Mouse (Mus musculus): ENCODE results near the gene B4galnt4. TPM values are rescaled to one million over a fixed set of nuclear protein-coding genes. Genes with fewer than 3 reads are reported as not detected.
A peak's percentile ranks its signal among the peaks of the same experiment; 100 is the strongest.

B4galnt4 gene
- total and polyA plus RNA-seq, 2 experiments: 0.09 to 0.10 TPM

- no peak overlapping the region for H3K4me3 ChIP-seq (ENCODE audit: insufficient read depth, low read depth, low read length)
- 82% methylated on average over 14 of the region's 14 CpGs for WGBS
- H3K4me1 ChIP-seq (ENCODE audit: control insufficient read depth, insufficient read depth, low read length): peaks cover 6% of the 10 kb centered on the region; the same call in 1 of the 2 replicates
- H3K27ac ChIP-seq (replicated peaks; ENCODE audit: insufficient read depth, low read depth, low read length): no peak overlapping the region
- no peaks in the 10 kb centered on the region for H3K36me3 ChIP-seq (ENCODE audit: control insufficient read depth, insufficient read depth, low read length)
- no peak overlapping the region for H3K9ac ChIP-seq (ENCODE audit: low read depth, low read length)
- H3K27me3 ChIP-seq (ENCODE audit: control insufficient read depth, insufficient read depth, low read length): no peaks in the 10 kb centered on the region
- no peak for TF ChIP-seq POLR2A (IDR thresholded peaks at IDR 0.05; ENCODE audit: extremely low read depth, insufficient read depth, low read length)
- TF ChIP-seq CTCF (IDR thresholded peaks at IDR 0.05; ENCODE audit: low read depth, low read length): no peak
- no peaks in the 10 kb centered on the region for H3K79me2 ChIP-seq (ENCODE audit: control insufficient read depth, insufficient read depth, low read length)
- DNase-seq (ENCODE audit: extremely low read depth, low read depth, low spot score): peak; percentile 15
Measured at GRCm38 (mm10) chr7:141021489-141022449, 39.1 kb upstream of the B4galnt4 start.

DNA sequence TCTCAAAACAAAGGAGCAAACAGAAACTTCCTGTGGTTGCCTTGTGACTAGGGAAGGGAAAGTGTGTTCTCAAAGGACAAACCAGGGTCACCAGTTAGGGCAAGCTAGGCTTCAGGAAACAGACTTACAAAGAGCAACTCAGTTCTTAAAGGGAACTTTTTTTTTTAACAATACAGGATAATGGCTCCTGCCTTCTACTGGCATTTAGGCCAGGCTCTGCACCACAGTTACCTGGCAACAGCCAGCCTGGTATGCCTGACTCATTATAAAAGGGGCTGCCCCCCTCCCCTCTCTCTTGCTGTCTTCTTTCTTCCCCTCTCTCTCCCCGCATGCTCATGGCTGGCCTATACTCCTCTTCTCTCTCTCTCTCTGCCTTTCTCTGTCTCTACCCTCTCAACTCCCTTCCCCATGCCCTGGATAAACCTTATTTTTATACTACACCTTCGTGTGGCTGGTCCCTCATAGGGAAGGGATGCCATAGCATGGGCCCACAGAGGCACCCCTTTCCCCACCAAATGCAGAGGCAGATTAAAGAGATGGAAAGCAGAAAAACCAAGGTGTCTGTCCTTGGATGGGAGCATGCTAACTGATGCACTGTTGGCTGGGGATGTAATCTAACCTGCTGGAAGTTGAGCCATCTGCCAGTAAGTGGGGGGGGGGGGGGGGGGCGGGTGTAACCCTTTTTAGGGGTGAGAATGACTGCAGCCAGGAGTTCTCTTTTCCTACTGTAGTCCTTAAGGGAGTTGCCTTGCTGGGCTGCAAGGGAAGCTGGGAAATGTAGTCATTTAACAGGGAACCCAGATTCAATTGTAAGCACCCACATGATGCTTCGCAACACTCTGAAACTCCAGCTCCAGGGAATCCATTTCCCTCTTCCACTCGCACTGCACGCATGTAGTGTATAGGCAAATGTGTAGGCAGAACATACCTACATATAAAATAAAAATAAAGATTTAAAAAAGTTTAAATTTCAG, 35.8 kb upstream of the B4galnt4 start:
- Histone ChIP-seq H3K27me3 (ENCODE audit: control insufficient read depth, insufficient read depth, low read length) (no peaks in the 10 kb centered on the region), H3K4me3 (ENCODE audit: insufficient read depth, low read depth, low read length) (no peak overlapping the region), H3K79me2 (ENCODE audit: control insufficient read depth, insufficient read depth, low read length) (no peaks in the 10 kb centered on the region), H3K27ac (replicated peaks; ENCODE audit: insufficient read depth, low read depth, low read length) (peak overlapping the region; percentile 69), H3K9ac (ENCODE audit: low read depth, low read length) (no peak overlapping the region), H3K36me3 (ENCODE audit: control insufficient read depth, insufficient read depth, low read length) (no peaks in the 10 kb centered on the region), H3K4me1 (ENCODE audit: control insufficient read depth, insufficient read depth, low read length) (peaks cover 7% of the 10 kb centered on the region; the same call in 1 of the 2 replicates)
- TF ChIP-seq POLR2A (IDR thresholded peaks at IDR 0.05; ENCODE audit: extremely low read depth, insufficient read depth, low read length): no peak
- TF ChIP-seq CTCF (IDR thresholded peaks at IDR 0.05; ENCODE audit: low read depth, low read length): no peak
- DNase-seq (ENCODE audit: extremely low read depth, low read depth, low spot score): peak; percentile 50
- WGBS: 76% methylated on average over 6 of the region's 6 CpGs

- H3K27ac ChIP-seq (replicated peaks; ENCODE audit: insufficient read depth, low read depth, low read length): no peak overlapping the region; the same call in 1 of the 2 replicates
- peaks cover 7% of the 10 kb centered on the region; the same call in 1 of the 2 replicates for H3K4me1 ChIP-seq (ENCODE audit: control insufficient read depth, insufficient read depth, low read length)
- peak; percentile 47 for DNase-seq (ENCODE audit: extremely low read depth, low read depth, low spot score)
- no peaks in the 10 kb centered on the region for H3K36me3 ChIP-seq (ENCODE audit: control insufficient read depth, insufficient read depth, low read length)
- TF ChIP-seq POLR2A (IDR thresholded peaks at IDR 0.05; ENCODE audit: extremely low read depth, insufficient read depth, low read length): no peak
- WGBS: 37% methylated on average over 6 of the region's 6 CpGs
- H3K79me2 ChIP-seq (ENCODE audit: control insufficient read depth, insufficient read depth, low read length): no peaks in the 10 kb centered on the region
- H3K9ac ChIP-seq (ENCODE audit: low read depth, low read length): no peak overlapping the region
- H3K27me3 ChIP-seq (ENCODE audit: control insufficient read depth, insufficient read depth, low read length): no peaks in the 10 kb centered on the region
- H3K4me3 ChIP-seq (ENCODE audit: insufficient read depth, low read depth, low read length): no peak overlapping the region
Measured at GRCm38 (mm10) chr7:141026097-141026739, 34.7 kb upstream of the B4galnt4 start.

GRCm38 (mm10) chr7:141026740-141027098, 34.2 kb upstream of the B4galnt4 start:
- Histone ChIP-seq H3K79me2 (ENCODE audit: control insufficient read depth, insufficient read depth, low read length) (no peaks in the 10 kb centered on the region), H3K4me1 (ENCODE audit: control insufficient read depth, insufficient read depth, low read length) (peaks cover 7% of the 10 kb centered on the region; the same call in 1 of the 2 replicates), H3K36me3 (ENCODE audit: control insufficient read depth, insufficient read depth, low read length) (no peaks in the 10 kb centered on the region), H3K4me3 (ENCODE audit: insufficient read depth, low read depth, low read length) (no peak overlapping the region), H3K27me3 (ENCODE audit: control insufficient read depth, insufficient read depth, low read length) (no peaks in the 10 kb centered on the region), H3K27ac (replicated peaks; ENCODE audit: insufficient read depth, low read depth, low read length) (no peak overlapping the region; the same call in 1 of the 2 replicates), H3K9ac (ENCODE audit: low read depth, low read length) (no peak overlapping the region)
- 62% methylated on average over 5 of the region's 5 CpGs for WGBS
- TF ChIP-seq POLR2A (IDR thresholded peaks at IDR 0.05; ENCODE audit: extremely low read depth, insufficient read depth, low read length): no peak
- no peak for TF ChIP-seq CTCF (IDR thresholded peaks at IDR 0.05; ENCODE audit: low read depth, low read length)
- DNase-seq (ENCODE audit: extremely low read depth, low read depth, low spot score): no peak

DNA sequence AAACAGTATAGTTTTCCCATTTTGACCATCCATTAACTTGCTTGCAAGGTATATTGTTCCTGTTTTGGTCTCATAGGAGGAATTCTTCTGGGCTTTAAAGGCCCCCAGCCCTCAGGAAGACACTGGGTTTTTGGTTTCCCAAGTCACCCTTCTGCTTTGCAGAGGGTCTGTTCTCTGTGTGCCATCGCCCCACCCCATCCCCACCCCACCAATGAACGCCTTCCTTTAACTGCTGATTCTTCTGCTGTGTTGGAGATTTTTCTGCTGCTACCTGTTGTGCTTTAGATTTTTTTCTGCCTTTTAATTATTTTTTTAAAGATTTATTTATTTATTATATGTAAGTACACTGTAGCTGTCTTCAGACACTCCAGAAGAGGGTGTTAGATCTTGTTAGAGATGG, 32.1 kb upstream of the B4galnt4 start, which contains the start of gene Gm17387:
Gm17387 (plus strand) TSS at position 301 of the 400 bp plus-strand sequence.
- no peak for TF ChIP-seq CTCF (IDR thresholded peaks at IDR 0.05; ENCODE audit: low read depth, low read length)
- TF ChIP-seq POLR2A (IDR thresholded peaks at IDR 0.05; ENCODE audit: extremely low read depth, insufficient read depth, low read length): no peak
- Histone ChIP-seq H3K4me1 (ENCODE audit: control insufficient read depth, insufficient read depth, low read length) (peaks cover 7% of the 10 kb centered on the region; the same call in 1 of the 2 replicates), H3K36me3 (ENCODE audit: control insufficient read depth, insufficient read depth, low read length) (no peaks in the 10 kb centered on the region), H3K9ac (ENCODE audit: low read depth, low read length) (no peak within 1 kb of the TSS), H3K27me3 (ENCODE audit: control insufficient read depth, insufficient read depth, low read length) (no peaks in the 10 kb centered on the region), H3K27ac (replicated peaks; ENCODE audit: insufficient read depth, low read depth, low read length) (no peak within 1 kb of the TSS), H3K79me2 (ENCODE audit: control insufficient read depth, insufficient read depth, low read length) (no peaks in the 10 kb centered on the region), H3K4me3 (ENCODE audit: insufficient read depth, low read depth, low read length) (no peak within 1 kb of the TSS)
- 98% methylated on average over 2 of the region's 2 CpGs for WGBS
- DNase-seq (ENCODE audit: extremely low read depth, low read depth, low spot score): no peak
